Mouse (Mus musculus) erythroblast, embryonic 14.5 days (primary cell): ENCODE results near the gene Tspan12.

Experiments
- GATA1 ChIP-seq: IDR thresholded peaks from 2 replicates; pipeline ENCODE4 v1.6.1; 2012; ENCODE audit warnings: low read length, inconsistent platforms, mixed read lengths
- TAL1 ChIP-seq: IDR thresholded peaks from 3 replicates; pipeline ENCODE4 v1.6.1; 2012; ENCODE audit warnings: low read length, inconsistent platforms, mixed read lengths

DNA sequence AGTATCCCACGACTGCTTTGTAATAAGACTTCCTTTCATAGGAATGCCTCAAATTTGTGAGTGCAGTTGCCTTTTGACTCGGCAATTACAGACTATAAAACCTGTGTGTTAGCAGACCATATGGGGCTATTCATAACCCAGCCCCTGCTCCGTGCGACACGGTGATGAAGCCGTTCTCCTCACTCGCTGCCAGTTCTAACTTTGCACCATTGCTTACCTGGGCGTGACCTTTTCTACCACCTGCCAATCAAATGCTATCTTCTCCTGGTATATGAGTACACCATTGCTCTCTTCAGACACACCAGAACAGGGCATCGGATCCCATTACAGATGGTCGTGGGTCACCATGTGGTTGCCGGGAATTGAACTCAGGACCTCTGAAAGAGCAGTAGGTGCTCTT lies 64.6 kb downstream of the Tspan12 start:
- no peak for TF ChIP-seq TAL1
- TF ChIP-seq GATA1, result no peak
